Mouse (Mus musculus): ENCODE data around the gene Camk1d.

DNA sequence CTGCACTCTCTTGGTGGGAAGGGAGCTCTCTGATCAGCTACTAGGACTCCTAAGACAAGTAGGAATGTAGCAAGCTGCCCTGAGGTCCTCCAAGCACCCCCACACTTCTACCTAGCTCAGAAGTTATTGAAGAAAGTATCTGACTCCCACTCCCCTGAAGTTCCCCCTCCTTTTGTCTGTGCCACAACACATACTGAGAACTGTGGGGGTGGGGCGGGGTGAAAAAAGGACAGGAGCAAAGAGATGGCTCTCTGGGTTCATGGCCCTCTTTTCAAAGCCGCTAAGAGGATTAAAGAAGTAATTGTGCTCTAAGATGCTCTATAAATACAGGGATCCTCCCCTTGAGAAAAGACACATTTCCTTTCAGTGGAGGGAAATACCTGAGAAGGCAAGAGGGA lies 100.0 kb downstream of the Camk1d start:
- no peak for TF ChIP-seq CTCF (IDR thresholded peaks at IDR 0.05; ENCODE audit: low read depth, low read length)
- TF ChIP-seq POLR2A (IDR thresholded peaks at IDR 0.05; ENCODE audit: extremely low read depth, insufficient read depth, low read length): no peak
